Mouse (Mus musculus) MEL (cell line): ENCODE measurements around the gene Omt2a.
"Not testable (repeated sequence)": the region's sequence is repeated elsewhere in the genome, so short reads cannot be mapped to it uniquely, and the experiment has no call there.

Experiments
- CTCF ChIP-seq, 3 experiments: IDR thresholded peaks in 2 of 3; conservative IDR thresholded peaks in 1 of 3; 2 replicates each; pipeline ENCODE4 v1.5.1; 2011 to 2012; ENCODE audit warnings: low read length in 3 of 3, low read depth in 2 of 3, mild to moderate bottlenecking in 2 of 3, improper control_type of control experiment in 1 of 3, inconsistent platforms in 1 of 3, mixed read lengths in 1 of 3, moderate library complexity in 1 of 3; ENCODE audit not compliant: control insufficient read depth in 1 of 3, insufficient read depth in 1 of 3, poor library complexity in 1 of 3, severe bottlenecking in 1 of 3
- E2F4 ChIP-seq: IDR thresholded peaks from 2 replicates; pipeline ENCODE4 v1.6.1; 2011; ENCODE audit warnings: low read depth, low read length, improper control_type of control experiment, borderline replicate concordance
- HCFC1 ChIP-seq: IDR thresholded peaks from 2 replicates; pipeline ENCODE4 v1.6.1; 2012; ENCODE audit warnings: low read depth, mild to moderate bottlenecking, inconsistent platforms, low read length, improper control_type of control experiment, moderate library complexity
- MAFK ChIP-seq: IDR thresholded peaks from 2 replicates; pipeline ENCODE4 v1.6.1; 2011; ENCODE audit warnings: low read depth, mild to moderate bottlenecking, low read length, improper control_type of control experiment, borderline replicate concordance
- POLR2A ChIP-seq, 2 experiments: IDR thresholded peaks; 2 replicates each; pipeline ENCODE4 v1.6.1; 2011 to 2012; ENCODE audit warnings: low read length in 2 of 2, mild to moderate bottlenecking in 2 of 2, control low read depth in 1 of 2, improper control_type of control experiment in 1 of 2, low read depth in 1 of 2, moderate library complexity in 1 of 2; ENCODE audit not compliant: control insufficient read depth in 1 of 2, insufficient read depth in 1 of 2, poor library complexity in 1 of 2
- ZNF384 ChIP-seq: IDR thresholded peaks from 2 replicates; pipeline ENCODE4 v1.6.1; 2012; ENCODE audit warnings: low read depth, mild to moderate bottlenecking, inconsistent platforms, low read length, improper control_type of control experiment

- TF ChIP-seq E2F4; POLR2A (IDR thresholded peaks at IDR 0.05; ENCODE audit: control insufficient read depth in 1 of 2, insufficient read depth in 1 of 2, low read depth in 1 of 2, low read length in 2 of 2, poor library complexity in 1 of 2); HCFC1; CTCF (IDR thresholded peaks at IDR 0.05 in 2 of 3, conservative IDR thresholded peaks at IDR 0.05 in 1 of 3; ENCODE audit: control insufficient read depth in 1 of 3, insufficient read depth in 1 of 3, low read depth in 2 of 3, low read length in 3 of 3, poor library complexity in 1 of 3, severe bottlenecking in 1 of 3); MAFK; ZNF384: not testable (repeated sequence)
These were observed 27.9 kb upstream of the Omt2a start for GRCm38 (mm10) chr9:78342494-78342893.
